Mouse (Mus musculus): ENCODE measurements around the gene Spop. TPM values are rescaled to one million over a fixed set of nuclear protein-coding genes. Genes with fewer than 3 reads are reported as not detected.

Spop gene
- polyA plus RNA-seq, 1 experiment from 2014 or later: 92.4 TPM

DNA sequence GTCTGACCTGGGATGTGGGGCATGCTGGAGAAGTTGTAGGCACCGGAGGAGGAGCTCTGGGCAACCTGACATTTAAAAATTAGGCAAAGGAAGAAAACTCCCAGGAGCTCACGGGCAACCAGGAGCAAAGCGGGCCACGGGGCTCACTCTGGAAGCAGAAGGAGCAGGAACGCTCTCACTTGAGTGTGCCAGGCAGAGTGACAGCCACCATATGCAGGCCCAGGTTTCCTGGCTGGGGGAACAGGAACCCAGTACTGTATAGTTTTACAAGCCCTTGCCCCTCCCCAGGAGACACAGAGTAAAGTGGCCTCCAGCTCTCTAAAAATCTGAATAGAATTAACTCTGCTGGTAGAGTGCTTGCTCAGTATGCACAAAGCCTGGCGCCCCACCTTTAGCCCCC lies 103.3 kb downstream of the Spop start:
- WGBS: 45% methylated on average over 6 of the region's 6 CpGs
- DNase-seq (ENCODE audit: low spot score) (no peak), ATAC-seq (replicated peaks; ENCODE audit: low FRiP score) (no peak)
- Histone ChIP-seq H3K36me3 (ENCODE audit: control insufficient read depth, insufficient read depth, low read length) (no peaks in the 10 kb centered on the region), H3K4me2 (no peak overlapping the region), H3K27me3 (replicated peaks; ENCODE audit: control insufficient read depth, insufficient read depth, low read length) (peaks cover 56% of the 10 kb centered on the region), H3K4me1 (replicated peaks; ENCODE audit: control insufficient read depth, insufficient read depth, low read length) (no peaks in the 10 kb centered on the region), H3K9me3 (ENCODE audit: control insufficient read depth, low read length) (no peaks in the 10 kb centered on the region), H3K4me3 (ENCODE audit: low read depth, low read length) (no peak overlapping the region), H3K9ac (ENCODE audit: low read depth, low read length) (no peak overlapping the region), H3K27ac (ENCODE audit: low read depth, low read length) (no peak overlapping the region)

DNA sequence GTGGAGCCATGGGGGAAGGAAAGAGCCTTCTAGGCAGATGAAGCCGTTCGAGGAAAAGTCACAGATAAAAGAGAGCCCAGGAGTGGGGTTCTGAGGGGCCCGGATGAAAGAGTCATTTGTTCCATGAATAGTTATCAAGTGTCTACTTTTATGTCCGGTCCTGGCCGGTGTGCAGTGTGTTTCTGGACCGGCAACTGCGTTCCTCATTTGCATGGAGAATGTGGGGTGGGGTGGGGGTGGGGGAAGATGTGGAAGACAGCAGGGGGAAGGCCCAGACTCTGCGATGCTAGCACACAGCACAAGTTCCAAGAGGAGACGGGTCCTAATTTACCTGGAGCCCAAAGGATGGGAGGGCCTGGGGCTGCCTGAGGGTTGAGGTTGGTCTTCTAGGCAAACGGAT lies 105.4 kb downstream of the Spop start:
- 67% methylated on average over 10 of the region's 10 CpGs for WGBS
- Histone ChIP-seq H3K27me3 (replicated peaks; ENCODE audit: control insufficient read depth, insufficient read depth, low read length) (peaks cover 35% of the 10 kb centered on the region), H3K27ac (ENCODE audit: low read depth, low read length) (no peak overlapping the region), H3K9ac (ENCODE audit: low read depth, low read length) (no peak overlapping the region), H3K36me3 (ENCODE audit: control insufficient read depth, insufficient read depth, low read length) (no peaks in the 10 kb centered on the region), H3K4me2 (no peak overlapping the region), H3K9me3 (ENCODE audit: control insufficient read depth, low read length) (no peaks in the 10 kb centered on the region), H3K4me3 (ENCODE audit: low read depth, low read length) (no peak overlapping the region), H3K4me1 (replicated peaks; ENCODE audit: control insufficient read depth, insufficient read depth, low read length) (no peaks in the 10 kb centered on the region)
- ATAC-seq (replicated peaks; ENCODE audit: low FRiP score) (no peak), DNase-seq (ENCODE audit: low spot score) (no peak)

DNA sequence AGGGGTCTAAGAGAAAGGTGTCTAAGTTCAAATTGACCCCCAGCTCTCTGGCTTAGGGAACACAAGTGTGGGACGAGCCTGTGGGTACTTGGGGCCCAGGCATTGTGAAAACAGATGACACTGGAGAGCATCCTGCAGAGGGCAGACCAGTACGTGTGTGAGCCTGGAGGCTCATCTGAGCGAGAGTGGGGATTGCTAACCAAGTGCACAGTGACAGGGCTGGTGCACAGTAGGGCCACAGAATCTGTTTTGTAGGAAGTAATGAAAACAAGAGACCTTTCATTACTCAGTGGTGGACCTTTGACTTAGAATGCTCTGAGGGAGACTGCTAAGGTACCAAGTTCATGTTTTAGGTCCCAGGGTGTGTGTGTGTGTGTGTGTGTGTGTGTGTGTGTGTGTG lies 106.1 kb downstream of the Spop start:
- no peak for ATAC-seq (replicated peaks; ENCODE audit: low FRiP score)
- Histone ChIP-seq H3K9ac (ENCODE audit: low read depth, low read length) (no peak overlapping the region), H3K27ac (ENCODE audit: low read depth, low read length) (no peak overlapping the region), H3K4me1 (replicated peaks; ENCODE audit: control insufficient read depth, insufficient read depth, low read length) (no peaks in the 10 kb centered on the region), H3K9me3 (ENCODE audit: control insufficient read depth, low read length) (no peaks in the 10 kb centered on the region), H3K36me3 (ENCODE audit: control insufficient read depth, insufficient read depth, low read length) (no peaks in the 10 kb centered on the region), H3K27me3 (replicated peaks; ENCODE audit: control insufficient read depth, insufficient read depth, low read length) (peaks cover 30% of the 10 kb centered on the region), H3K4me2 (no peak overlapping the region), H3K4me3 (ENCODE audit: low read depth, low read length) (no peak overlapping the region)
- no peak for DNase-seq (ENCODE audit: low spot score)
- WGBS: 60% methylated on average over 3 of the region's 3 CpGs

DNA sequence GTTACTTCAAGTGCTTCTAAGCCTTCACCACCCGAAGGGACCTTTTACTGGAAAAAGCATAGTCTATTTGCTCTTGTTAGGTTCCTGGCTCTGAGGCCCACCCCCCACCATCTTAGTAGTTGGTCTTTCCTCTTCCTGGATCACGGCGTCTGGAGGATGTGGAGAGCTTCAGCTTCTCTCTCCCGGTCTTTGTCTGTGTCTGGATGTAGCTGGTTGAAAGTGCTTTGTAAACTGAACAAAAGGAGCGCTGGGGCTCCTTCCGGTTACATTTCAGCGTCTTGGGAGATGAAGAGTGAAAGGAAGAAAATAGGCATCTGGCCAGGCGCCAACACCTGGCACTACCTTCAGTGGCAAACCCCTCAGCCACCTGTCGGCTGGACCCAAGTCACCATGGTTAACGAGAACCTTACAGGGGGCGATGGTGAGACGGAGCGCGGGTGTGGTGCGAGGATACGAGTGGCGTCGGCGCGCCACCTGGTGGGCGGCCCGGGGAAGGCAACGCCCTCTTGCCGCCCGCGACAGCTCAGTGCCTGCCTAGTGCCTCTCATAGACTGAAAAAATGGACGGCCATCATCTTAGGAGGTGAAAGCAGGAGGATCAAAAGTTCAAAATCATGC lies 106.7 kb downstream of the Spop start:
- 8% methylated on average over 27 of the region's 27 CpGs for WGBS
- no peak overlapping the region for H3K9ac ChIP-seq (ENCODE audit: low read depth, low read length)
- H3K27ac ChIP-seq (ENCODE audit: low read depth, low read length): no peak overlapping the region
- H3K36me3 ChIP-seq (ENCODE audit: control insufficient read depth, insufficient read depth, low read length): no peaks in the 10 kb centered on the region
- peaks cover 26% of the 10 kb centered on the region for H3K27me3 ChIP-seq (replicated peaks; ENCODE audit: control insufficient read depth, insufficient read depth, low read length)
- H3K4me3 ChIP-seq (ENCODE audit: low read depth, low read length): peak overlapping the region; percentile 20; the same call in 1 of the 2 replicates
- peak; percentile 83 for DNase-seq (ENCODE audit: low spot score)
- ATAC-seq (replicated peaks; ENCODE audit: low FRiP score): peak; percentile 74
- peak overlapping the region; percentile 52 for H3K4me2 ChIP-seq
- H3K9me3 ChIP-seq (ENCODE audit: control insufficient read depth, low read length): no peaks in the 10 kb centered on the region
- no peaks in the 10 kb centered on the region for H3K4me1 ChIP-seq (replicated peaks; ENCODE audit: control insufficient read depth, insufficient read depth, low read length)

DNA sequence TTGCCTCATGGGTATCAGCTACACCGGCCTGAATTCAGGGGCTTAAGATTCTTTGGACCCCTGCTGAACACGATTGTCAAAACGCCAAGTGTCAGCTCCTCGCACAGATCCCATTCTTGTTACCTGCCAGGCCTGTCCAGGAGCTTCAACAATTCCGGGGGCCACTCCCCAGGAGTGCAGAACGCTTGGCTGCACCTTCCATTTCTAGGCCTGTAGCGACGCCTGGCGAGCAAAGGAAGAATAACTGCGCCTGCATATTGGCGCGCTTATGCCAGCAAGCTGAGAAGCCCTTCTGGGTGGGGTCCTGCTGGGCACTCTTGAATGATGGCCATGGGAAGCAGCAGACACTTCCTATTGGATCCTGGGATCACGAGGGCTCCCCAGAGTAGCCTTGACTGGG lies 107.7 kb downstream of the Spop start:
- no peaks in the 10 kb centered on the region for H3K9me3 ChIP-seq (ENCODE audit: control insufficient read depth, low read length)
- H3K4me1 ChIP-seq (replicated peaks; ENCODE audit: control insufficient read depth, insufficient read depth, low read length): no peaks in the 10 kb centered on the region
- H3K36me3 ChIP-seq (ENCODE audit: control insufficient read depth, insufficient read depth, low read length): no peaks in the 10 kb centered on the region
- peak; percentile 69 for DNase-seq (ENCODE audit: low spot score)
- ATAC-seq (replicated peaks; ENCODE audit: low FRiP score): peak; percentile 39; the same call in 1 of the 2 replicates
- no peak overlapping the region for H3K27ac ChIP-seq (ENCODE audit: low read depth, low read length)
- 2% methylated on average over 13 of the region's 13 CpGs for WGBS
- H3K4me2 ChIP-seq: peak overlapping the region; percentile 52
- H3K27me3 ChIP-seq (replicated peaks; ENCODE audit: control insufficient read depth, insufficient read depth, low read length): peaks cover 19% of the 10 kb centered on the region
- no peak overlapping the region for H3K9ac ChIP-seq (ENCODE audit: low read depth, low read length)
- peak overlapping the region; percentile 5; the same call in 1 of the 2 replicates for H3K4me3 ChIP-seq (ENCODE audit: low read depth, low read length)

DNA sequence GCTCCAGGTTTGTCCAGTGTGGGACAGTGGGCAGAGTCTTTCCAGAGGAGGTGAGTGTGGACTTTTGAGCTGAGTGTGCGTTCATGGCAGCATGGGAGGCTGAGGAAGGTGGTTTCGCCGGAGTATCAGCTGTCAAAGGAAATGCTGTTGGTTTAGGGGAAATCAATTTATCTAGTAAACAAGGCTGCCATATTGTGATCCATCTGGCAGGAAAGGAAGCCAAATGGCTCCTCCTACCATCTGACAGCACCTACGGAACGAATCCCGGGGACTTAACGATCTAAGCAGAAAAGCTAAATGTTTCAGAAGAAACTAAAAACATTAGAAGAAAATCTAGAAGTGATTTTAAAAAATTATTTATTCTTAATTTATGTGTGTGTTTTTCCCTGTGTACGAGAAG lies 113.4 kb downstream of the Spop start:
- Histone ChIP-seq H3K9me3 (ENCODE audit: control insufficient read depth, low read length) (no peaks in the 10 kb centered on the region), H3K4me1 (replicated peaks; ENCODE audit: control insufficient read depth, insufficient read depth, low read length) (no peaks in the 10 kb centered on the region), H3K27ac (ENCODE audit: low read depth, low read length) (no peak overlapping the region), H3K4me2 (no peak overlapping the region), H3K27me3 (replicated peaks; ENCODE audit: control insufficient read depth, insufficient read depth, low read length) (0 out of 2 replicates have a peak, but pooled peaks cover 7% of the 10 kb centered on the region), H3K4me3 (ENCODE audit: low read depth, low read length) (no peak overlapping the region), H3K36me3 (ENCODE audit: control insufficient read depth, insufficient read depth, low read length) (no peaks in the 10 kb centered on the region), H3K9ac (ENCODE audit: low read depth, low read length) (no peak overlapping the region)
- ATAC-seq (replicated peaks; ENCODE audit: low FRiP score) (no peak), DNase-seq (ENCODE audit: low spot score) (no peak)
- 79% methylated on average over 8 of the region's 8 CpGs for WGBS

DNA sequence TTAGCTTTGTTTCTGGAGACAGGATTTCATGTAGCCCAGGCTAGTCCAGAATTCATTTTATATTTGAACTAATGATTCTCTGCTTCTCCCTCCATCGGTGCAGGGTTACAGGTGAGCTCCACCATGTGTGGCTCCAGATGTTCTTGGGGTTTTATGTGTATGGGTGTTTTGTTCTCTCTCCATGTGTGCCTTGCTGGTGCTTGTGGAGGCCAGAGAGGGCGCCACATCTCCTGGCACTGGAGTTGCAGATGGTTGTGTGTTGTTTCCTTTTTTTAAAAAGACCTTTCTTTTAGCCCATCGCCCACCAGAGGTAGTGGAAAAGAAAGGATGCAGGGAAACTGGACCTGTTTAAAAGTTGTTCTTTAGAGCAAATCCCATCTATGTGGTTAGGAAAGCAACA lies 114.4 kb downstream of the Spop start:
- WGBS: 82% methylated on average over 3 of the region's 3 CpGs
- no peaks in the 10 kb centered on the region for H3K36me3 ChIP-seq (ENCODE audit: control insufficient read depth, insufficient read depth, low read length)
- H3K4me3 ChIP-seq (ENCODE audit: low read depth, low read length): no peak overlapping the region
- no peak overlapping the region for H3K27ac ChIP-seq (ENCODE audit: low read depth, low read length)
- peaks cover 11% of the 10 kb centered on the region for H3K27me3 ChIP-seq (replicated peaks; ENCODE audit: control insufficient read depth, insufficient read depth, low read length)
- no peaks in the 10 kb centered on the region for H3K4me1 ChIP-seq (replicated peaks; ENCODE audit: control insufficient read depth, insufficient read depth, low read length)
- ATAC-seq (replicated peaks; ENCODE audit: low FRiP score) (no peak), DNase-seq (ENCODE audit: low spot score) (no peak)
- H3K4me2 ChIP-seq: no peak overlapping the region
- H3K9ac ChIP-seq (ENCODE audit: low read depth, low read length): no peak overlapping the region
- no peaks in the 10 kb centered on the region for H3K9me3 ChIP-seq (ENCODE audit: control insufficient read depth, low read length)

DNA sequence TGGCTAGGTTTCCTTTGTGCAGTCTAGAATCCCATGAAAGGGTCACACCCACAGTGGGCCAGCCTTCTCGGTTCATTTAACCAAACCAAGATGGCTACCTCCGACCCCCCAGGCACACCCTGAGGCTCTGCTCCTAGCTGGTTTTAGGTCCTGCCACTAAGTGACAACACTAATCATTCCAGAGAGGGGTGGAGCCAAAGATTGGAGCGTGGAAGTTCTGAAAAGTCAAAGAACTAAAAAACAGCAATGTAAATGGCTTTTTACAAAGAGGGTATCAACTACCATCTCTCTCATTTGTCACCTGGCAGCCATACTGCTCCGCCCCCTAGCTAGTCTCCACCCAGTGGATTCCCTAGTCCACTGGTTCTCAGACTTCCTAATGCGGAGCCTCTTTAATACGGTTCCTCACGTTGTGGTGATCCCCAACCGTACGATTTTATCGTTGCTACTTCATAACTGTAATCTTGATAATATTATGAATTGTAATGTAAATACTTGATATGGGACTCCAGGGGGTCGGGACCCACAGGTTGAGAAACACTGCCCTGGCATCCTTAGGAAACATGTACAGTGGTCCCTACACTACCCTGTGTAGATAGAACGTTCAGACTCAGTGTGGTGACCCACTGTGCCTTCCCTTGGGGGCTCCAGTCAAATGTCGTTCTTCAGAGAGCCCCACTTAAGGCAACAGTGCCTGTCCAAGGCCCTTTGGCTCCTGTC lies 118.6 kb downstream of the Spop start:
- Histone ChIP-seq H3K4me2 (no peak overlapping the region), H3K27me3 (replicated peaks; ENCODE audit: control insufficient read depth, insufficient read depth, low read length) (peaks cover 14% of the 10 kb centered on the region), H3K9me3 (ENCODE audit: control insufficient read depth, low read length) (no peaks in the 10 kb centered on the region), H3K9ac (ENCODE audit: low read depth, low read length) (no peak overlapping the region), H3K27ac (ENCODE audit: low read depth, low read length) (no peak overlapping the region), H3K36me3 (ENCODE audit: control insufficient read depth, insufficient read depth, low read length) (no peaks in the 10 kb centered on the region), H3K4me1 (replicated peaks; ENCODE audit: control insufficient read depth, insufficient read depth, low read length) (no peaks in the 10 kb centered on the region), H3K4me3 (ENCODE audit: low read depth, low read length) (no peak overlapping the region)
- no peak for DNase-seq (ENCODE audit: low spot score)
- ATAC-seq (replicated peaks; ENCODE audit: low FRiP score): no peak
- 66% methylated on average over 13 of the region's 13 CpGs for WGBS
